Mouse (Mus musculus) G1E (cell line): ENCODE data around the gene Crabp2.

Experiments used
- CTCF ChIP-seq: IDR thresholded peaks from 2 replicates; pipeline ENCODE4 v1.5.1; 2012; ENCODE audit warnings: low read depth, low read length, inconsistent platforms, mixed read lengths
- GATA1 ChIP-seq: IDR thresholded peaks from 2 replicates; pipeline ENCODE4 v1.6.1; 2012; ENCODE audit warnings: borderline replicate concordance, low read length, inconsistent platforms, mixed read lengths
- GATA2 ChIP-seq: IDR thresholded peaks from 2 replicates; pipeline ENCODE4 v1.6.1; 2012; ENCODE audit warnings: low read depth, low read length, inconsistent platforms, borderline replicate concordance

DNA sequence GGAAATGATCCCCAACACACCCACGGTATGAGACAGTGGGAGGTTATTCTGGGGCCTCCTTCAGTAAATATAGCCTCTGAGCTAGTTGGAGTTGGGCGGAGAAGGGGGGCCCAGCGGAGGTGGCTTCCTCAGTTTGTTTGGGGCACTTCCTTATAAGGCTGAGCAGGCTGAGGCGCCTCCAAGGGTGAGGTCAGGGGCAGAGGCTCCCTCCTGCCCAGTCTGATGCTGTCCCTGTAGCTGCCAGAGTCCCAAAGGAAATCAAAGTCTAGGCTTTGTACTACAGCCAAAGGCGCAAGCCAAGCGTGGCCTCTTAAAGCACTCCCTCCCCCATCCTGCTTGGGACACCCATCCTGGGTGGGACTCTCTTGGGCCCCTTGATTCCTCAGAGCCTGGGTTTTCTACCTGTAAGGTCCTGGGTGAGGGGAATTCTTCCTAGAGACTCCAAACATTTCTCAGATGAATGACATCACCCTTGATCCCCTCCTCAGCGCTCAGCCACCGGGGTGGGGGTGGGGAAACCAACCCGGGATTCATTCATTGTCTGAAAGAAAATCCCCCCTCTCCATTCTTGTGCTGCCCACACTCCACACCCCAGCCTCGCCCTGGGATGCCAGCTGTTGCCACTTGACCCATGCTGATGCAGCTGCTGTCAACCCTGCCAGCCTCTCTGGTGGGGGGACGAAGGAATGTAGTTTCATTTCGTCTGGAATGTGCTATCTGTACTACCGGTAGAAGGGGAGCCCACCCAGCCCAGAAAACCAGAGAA lies 34.6 kb downstream of the Crabp2 start:
- TF ChIP-seq CTCF (no peak), GATA1 (no peak), GATA2 (no peak)
